Mouse (Mus musculus): ENCODE measurements around the gene Zfp526. TPM values are rescaled to one million over a fixed set of nuclear protein-coding genes. Genes with fewer than 3 reads are reported as not detected.

Gene Zfp526
- total and polyA plus RNA-seq, 3 experiments, result 2.2 to 7.0 (median 6.5) TPM

GRCm38 (mm10) chr7:25233061-25233460, 11.8 kb downstream of the Zfp526 start:
- H3K4me1 ChIP-seq (ENCODE audit: control insufficient read depth in 1 of 2, insufficient read depth in 2 of 2), result peaks cover 8 to 31% of the 10 kb centered on the region in 2 experiments
- DNase-seq (ENCODE audit: extremely low read depth), result no peak

DNA sequence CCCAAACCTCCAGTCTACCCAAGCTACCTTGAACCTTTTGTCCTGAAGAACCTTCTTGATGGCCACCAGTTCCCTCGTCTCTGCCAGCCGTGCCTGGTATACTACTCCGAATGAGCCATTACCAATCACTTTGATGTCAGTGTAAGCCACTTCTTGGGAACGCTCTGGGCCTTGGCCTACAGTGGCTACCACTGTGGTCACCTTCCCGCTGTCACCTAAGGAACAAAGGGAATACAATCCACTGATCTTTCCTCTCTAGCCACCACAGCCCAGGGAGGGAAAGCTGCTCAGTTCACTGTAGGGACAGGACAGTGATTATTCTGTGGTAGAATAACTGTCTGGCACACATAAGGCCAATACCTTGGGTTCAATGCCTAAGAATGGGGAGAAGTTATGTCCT, 14.3 kb downstream of the Zfp526 start:
- H3K4me1 ChIP-seq (ENCODE audit: control insufficient read depth in 1 of 2, insufficient read depth in 2 of 2), result peaks cover 8 to 37% of the 10 kb centered on the region in 2 experiments

More at GRCm38 (mm10) chr7:25233061-25233460, 11.8 kb downstream of the Zfp526 start:
- no peak overlapping the region for H3K27ac ChIP-seq (ENCODE audit: insufficient read depth, low read depth)
- no peaks in the 10 kb centered on the region for H3K9me3 ChIP-seq (replicated peaks; ENCODE audit: low read length)
- peaks cover 69 to 78% of the 10 kb centered on the region in 2 experiments for H3K36me3 ChIP-seq (replicated peaks in 1 of 2; ENCODE audit: control insufficient read depth in 1 of 2, insufficient read depth in 1 of 2, low read length in 1 of 2)
- H3K4me3 ChIP-seq (replicated peaks in 1 of 3; ENCODE audit: low read depth in 2 of 3, low read length in 2 of 3, poor library complexity in 1 of 3), result no peak overlapping the region
- no peaks in the 10 kb centered on the region for H3K27me3 ChIP-seq (replicated peaks)
- peaks cover 37% of the 10 kb centered on the region for H3K79me2 ChIP-seq (replicated peaks; ENCODE audit: control insufficient read depth, extremely low read depth, insufficient read depth, poor library complexity, severe bottlenecking)
- in situ Hi-C loops (cut with MboI; ENCODE audit: low pct_ligation_motif_present, low pct_unique_long_range_greater_than_20kb, low sequenced_read_pairs), result no loop called here
- no peak overlapping the region for H3K4me2 ChIP-seq (ENCODE audit: insufficient read depth, low read depth, poor library complexity, severe bottlenecking)
- H3K9ac ChIP-seq (ENCODE audit: insufficient read depth, low read depth), result no peak overlapping the region
- dilution Hi-C loops (cut with MboI; ENCODE audit: extremely low pct_ligation_motif_present, extremely low pct_unique_long_range_greater_than_20kb, low sequenced_read_pairs), result no loop called here
- TF ChIP-seq RAD21 (IDR thresholded peaks at IDR 0.05; ENCODE audit: low read depth, low read length), result no peak
- no peak for TF ChIP-seq ZKSCAN1 (IDR thresholded peaks at IDR 0.05; ENCODE audit: borderline replicate concordance, low read depth, low read length)
- TF ChIP-seq KAT2A (IDR thresholded peaks at IDR 0.05; ENCODE audit: insufficient replicate concordance, low read length), result no peak
- no peak for TF ChIP-seq CTCF (conservative IDR thresholded peaks at IDR 0.05 in 1 of 2, IDR thresholded peaks at IDR 0.05 in 1 of 2; ENCODE audit: low read depth in 2 of 2, low read length in 2 of 2)
- TF ChIP-seq ZNF384 (IDR thresholded peaks at IDR 0.05; ENCODE audit: low read depth, low read length), result no peak
- no peak for TF ChIP-seq POLR2AphosphoS2 (IDR thresholded peaks at IDR 0.05; ENCODE audit: low read depth, low read length)

More for the DNA sequence above, 14.3 kb downstream of the Zfp526 start:
- dilution Hi-C loops (cut with MboI; ENCODE audit: extremely low pct_ligation_motif_present, extremely low pct_unique_long_range_greater_than_20kb, low sequenced_read_pairs), result no loop called here
- Histone ChIP-seq H3K27ac (ENCODE audit: insufficient read depth, low read depth) (no peak overlapping the region), H3K79me2 (replicated peaks; ENCODE audit: control insufficient read depth, extremely low read depth, insufficient read depth, poor library complexity, severe bottlenecking) (peaks cover 37% of the 10 kb centered on the region), H3K9ac (ENCODE audit: insufficient read depth, low read depth) (no peak overlapping the region), H3K4me3 (replicated peaks in 1 of 3; ENCODE audit: low read depth in 2 of 3, low read length in 2 of 3, poor library complexity in 1 of 3) (no peak overlapping the region), H3K27me3 (replicated peaks) (no peaks in the 10 kb centered on the region), H3K36me3 (replicated peaks in 1 of 2; ENCODE audit: control insufficient read depth in 1 of 2, insufficient read depth in 1 of 2, low read length in 1 of 2) (peaks cover 47 to 55% of the 10 kb centered on the region in 2 experiments), H3K4me2 (ENCODE audit: insufficient read depth, low read depth, poor library complexity, severe bottlenecking) (0 out of 2 replicates have a peak overlapping the region, but pooled peaks have one; percentile 88), H3K9me3 (replicated peaks; ENCODE audit: low read length) (no peaks in the 10 kb centered on the region)
- no peak for TF ChIP-seq JUN (IDR thresholded peaks at IDR 0.05; ENCODE audit: insufficient read depth, low read depth, low read length)
- TF ChIP-seq USF1 (IDR thresholded peaks at IDR 0.05; ENCODE audit: low read depth, low read length), result no peak
- TF ChIP-seq SMC3 (IDR thresholded peaks at IDR 0.05; ENCODE audit: low read depth, low read length), result no peak
- TF ChIP-seq RCOR1 (conservative IDR thresholded peaks at IDR 0.05; ENCODE audit: low read depth, low read length), result no peak
- no peak for TF ChIP-seq MAFK (IDR thresholded peaks at IDR 0.05; ENCODE audit: insufficient replicate concordance, low read length)
- no peak for TF ChIP-seq ZNF384 (IDR thresholded peaks at IDR 0.05; ENCODE audit: low read depth, low read length)
- no peak for TF ChIP-seq CHD2 (IDR thresholded peaks at IDR 0.05; ENCODE audit: low read length)
- TF ChIP-seq HCFC1 (IDR thresholded peaks at IDR 0.05; ENCODE audit: low read depth, low read length), result no peak
- TF ChIP-seq ZC3H11A (IDR thresholded peaks at IDR 0.05; ENCODE audit: low read depth, low read length), result no peak
- TF ChIP-seq ZKSCAN1 (IDR thresholded peaks at IDR 0.05; ENCODE audit: borderline replicate concordance, low read depth, low read length), result no peak
- no peak for TF ChIP-seq POLR2A (IDR thresholded peaks at IDR 0.05; ENCODE audit: low read depth, low read length)
- TF ChIP-seq NELFE (IDR thresholded peaks at IDR 0.05; ENCODE audit: low read depth, low read length), result no peak
- TF ChIP-seq NRF1 (IDR thresholded peaks at IDR 0.05; ENCODE audit: low read depth, low read length), result no peak
- TF ChIP-seq GABPA (IDR thresholded peaks at IDR 0.05; ENCODE audit: insufficient replicate concordance, low read depth, low read length), result no peak
- no peak for TF ChIP-seq MXI1 (IDR thresholded peaks at IDR 0.05; ENCODE audit: low read depth, low read length)
- DNase-seq (ENCODE audit: extremely low read depth), result no peak
- in situ Hi-C loops (cut with MboI; ENCODE audit: low pct_ligation_motif_present, low pct_unique_long_range_greater_than_20kb, low sequenced_read_pairs), result no loop called here
